Mouse (Mus musculus): ENCODE measurements at regions not wholly inside any gene's neighbourhood (a gene's known extent, or its start where the extent isn't known, plus 50 kb on each side); places are given as distances from the start of the nearest gene placed in this dataset.
"Not testable (repeated sequence)": the region's sequence is repeated elsewhere in the genome, so short reads cannot be mapped to it uniquely, and the experiment has no call there.

- TF ChIP-seq RAD21 (IDR thresholded peaks at IDR 0.05; ENCODE audit: low read depth, low read length); GABPA (IDR thresholded peaks at IDR 0.05; ENCODE audit: low read depth, low read length); CTCF (IDR thresholded peaks at IDR 0.05 in 2 of 3, conservative IDR thresholded peaks at IDR 0.05 in 1 of 3; ENCODE audit: control insufficient read depth in 1 of 3, insufficient read depth in 1 of 3, low read depth in 2 of 3, low read length in 3 of 3, poor library complexity in 1 of 3, severe bottlenecking in 1 of 3); SMC3 (IDR thresholded peaks at IDR 0.05; ENCODE audit: low read depth, low read length); POLR2A (IDR thresholded peaks at IDR 0.05; ENCODE audit: control insufficient read depth in 1 of 2, insufficient read depth in 1 of 2, low read depth in 1 of 2, low read length in 2 of 2, poor library complexity in 1 of 2); ZNF384 (IDR thresholded peaks at IDR 0.05; ENCODE audit: low read depth, low read length); SIN3A (IDR thresholded peaks at IDR 0.05; ENCODE audit: low read length); EP300 (IDR thresholded peaks at IDR 0.05; ENCODE audit: low read depth in 1 of 2, low read length in 2 of 2); CHD1 (IDR thresholded peaks at IDR 0.05; ENCODE audit: low read depth, low read length); NELFE (IDR thresholded peaks at IDR 0.05; ENCODE audit: low read depth, low read length); USF2 (IDR thresholded peaks at IDR 0.05; ENCODE audit: borderline replicate concordance in 1 of 2, insufficient read depth in 1 of 2, low read depth in 1 of 2, low read length in 2 of 2); MAFK (IDR thresholded peaks at IDR 0.05; ENCODE audit: borderline replicate concordance, low read depth, low read length); USF1 (IDR thresholded peaks at IDR 0.05; ENCODE audit: low read depth, low read length); E2F4 (IDR thresholded peaks at IDR 0.05; ENCODE audit: borderline replicate concordance, low read depth, low read length): not testable (repeated sequence)
Measured at GRCm38 (mm10) chr17:16952146-16952545, 111.8 kb upstream of the Zfp960 start.

Measured in MEL (cell line).